Mouse (Mus musculus): ENCODE measurements around the gene Galnt13. TPM values are rescaled to one million over a fixed set of nuclear protein-coding genes. Genes with fewer than 3 reads are reported as not detected.

Gene Galnt13
- polyA plus RNA-seq (2015; fragmentation: Nextera tagmentation; extraction: Ambion mirVana), result 0.26 and 0.58 TPM in 2 replicates

DNA sequence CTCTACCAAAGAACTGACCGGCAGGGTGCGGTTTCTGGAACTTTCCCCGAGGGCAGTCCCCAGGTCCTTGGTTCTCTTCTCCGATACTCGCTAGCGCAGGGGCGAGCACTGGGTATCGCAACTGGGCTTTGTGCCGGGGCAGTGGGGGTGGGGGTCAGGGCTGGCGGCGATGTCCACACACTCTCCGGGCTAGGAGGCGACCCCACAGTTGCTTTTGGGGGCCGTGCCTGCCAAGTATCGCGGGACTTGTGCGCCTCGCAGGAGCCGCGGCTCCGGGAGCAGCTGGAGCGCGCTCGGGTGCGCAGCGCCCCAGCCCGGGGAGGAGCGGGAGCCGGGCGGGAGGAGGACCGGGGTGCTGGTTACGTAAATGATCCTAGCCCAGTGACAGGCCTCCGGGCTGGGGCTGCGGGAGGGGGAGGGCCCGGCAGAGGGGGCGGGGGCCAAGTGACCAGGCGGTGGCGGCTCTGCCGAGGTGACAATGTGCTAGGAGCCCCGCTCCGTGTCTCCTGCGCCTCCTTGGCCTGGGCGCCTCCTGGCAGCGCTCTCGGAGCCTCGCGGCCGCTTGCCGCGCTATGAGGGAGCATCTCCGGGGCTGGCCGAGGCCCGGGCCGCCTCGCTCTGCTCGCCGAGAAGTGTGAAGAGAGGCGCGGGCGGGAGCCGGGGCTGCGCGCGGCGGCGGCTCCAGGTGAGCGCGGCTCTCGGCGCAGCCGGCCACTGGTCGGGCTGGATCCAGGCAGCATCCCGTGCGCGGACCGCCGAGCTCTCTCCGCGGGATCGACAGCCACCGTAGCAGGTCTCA lies at the start of gene Galnt13:
Gene Galnt13 (plus strand): TSS at position 381 of the 799 bp plus-strand sequence.
- Histone ChIP-seq H3K27me3 (ENCODE audit: control insufficient read depth, insufficient read depth, low read length) (peaks cover 32% of the 10 kb centered on the region), H3K36me3 (ENCODE audit: control insufficient read depth, insufficient read depth, low read length) (no peaks in the 10 kb centered on the region), H3K4me3 (replicated peaks; ENCODE audit: low read length) (peak within 1 kb of the TSS; percentile 47), H3K27ac (ENCODE audit: low read length) (no peak within 1 kb of the TSS), H3K4me2 (ENCODE audit: low read depth, low read length) (peak within 1 kb of the TSS; percentile 75), H3K9ac (ENCODE audit: low read length) (peak within 1 kb of the TSS; percentile 31), H3K4me1 (ENCODE audit: control insufficient read depth, insufficient read depth, low read length) (no peaks in the 10 kb centered on the region), H3K9me3 (replicated peaks; ENCODE audit: control insufficient read depth, low read length) (no peaks in the 10 kb centered on the region)
- WGBS, result under 1% methylated on average over 77 of the region's 81 CpGs
- peak; percentile 84 for ATAC-seq (ENCODE audit: insufficient read depth, low FRiP score)

DNA sequence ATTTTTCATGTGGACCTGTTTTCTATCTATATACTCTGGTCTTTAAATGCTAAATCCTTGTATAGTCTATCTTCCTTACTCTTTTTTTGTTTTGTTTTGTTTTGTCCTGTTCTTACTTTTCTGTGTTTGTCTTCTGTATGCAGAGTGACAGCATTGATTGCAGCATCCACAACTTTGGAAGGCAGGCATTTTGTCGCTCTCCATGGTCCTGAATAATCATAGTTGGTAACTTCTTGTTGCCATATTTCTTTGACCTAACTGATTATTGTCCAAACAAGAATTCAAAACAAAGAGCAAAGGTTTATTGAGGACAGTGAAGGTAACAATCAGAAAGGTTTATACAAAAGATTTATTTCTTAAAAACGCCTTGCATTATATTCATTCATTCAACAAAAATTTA lies 5.1 kb upstream of the Galnt13 start:
- no peak overlapping the region for H3K4me2 ChIP-seq (ENCODE audit: low read depth, low read length)
- H3K9ac ChIP-seq (ENCODE audit: low read length), result no peak overlapping the region
- no peaks in the 10 kb centered on the region for H3K4me1 ChIP-seq (ENCODE audit: control insufficient read depth, insufficient read depth, low read length)
- no peaks in the 10 kb centered on the region for H3K9me3 ChIP-seq (replicated peaks; ENCODE audit: control insufficient read depth, low read length)
- 38% methylated on average over 2 of the region's 2 CpGs for WGBS
- H3K27ac ChIP-seq (ENCODE audit: low read length), result no peak overlapping the region
- peaks cover 8% of the 10 kb centered on the region for H3K27me3 ChIP-seq (ENCODE audit: control insufficient read depth, insufficient read depth, low read length)
- H3K36me3 ChIP-seq (ENCODE audit: control insufficient read depth, insufficient read depth, low read length), result no peaks in the 10 kb centered on the region
- no peak overlapping the region for H3K4me3 ChIP-seq (replicated peaks; ENCODE audit: low read length)
- no peak for ATAC-seq (ENCODE audit: insufficient read depth, low FRiP score)

DNA sequence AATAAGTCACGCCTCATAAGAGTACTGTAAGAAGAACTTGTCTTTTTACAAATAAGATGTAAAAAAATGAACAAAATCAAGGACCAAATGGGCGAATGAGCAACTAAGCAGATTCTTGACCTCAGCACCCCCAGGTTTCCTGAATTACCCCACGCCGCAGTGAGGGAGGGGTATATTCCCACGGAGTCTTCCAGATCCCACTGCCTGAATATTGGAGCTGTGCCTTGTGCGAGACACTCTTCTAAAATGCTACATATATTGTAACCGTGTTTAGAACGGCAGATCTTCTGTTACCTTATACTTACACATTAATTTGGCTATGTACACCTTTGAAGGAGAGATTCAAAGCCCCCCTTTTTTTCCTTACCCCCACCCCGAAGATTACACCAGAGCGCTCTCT lies 737 bp upstream of the Galnt13 start:
- WGBS, result 46% methylated on average over 10 of the region's 10 CpGs
- H3K9me3 ChIP-seq (replicated peaks; ENCODE audit: control insufficient read depth, low read length), result no peaks in the 10 kb centered on the region
- no peak overlapping the region for H3K27ac ChIP-seq (ENCODE audit: low read length)
- H3K9ac ChIP-seq (ENCODE audit: low read length), result no peak overlapping the region
- H3K4me3 ChIP-seq (replicated peaks; ENCODE audit: low read length), result no peak overlapping the region; the same call in 1 of the 2 replicates
- peaks cover 32% of the 10 kb centered on the region for H3K27me3 ChIP-seq (ENCODE audit: control insufficient read depth, insufficient read depth, low read length)
- peak overlapping the region; percentile 75 for H3K4me2 ChIP-seq (ENCODE audit: low read depth, low read length)
- ATAC-seq (ENCODE audit: insufficient read depth, low FRiP score), result no peak
- no peaks in the 10 kb centered on the region for H3K4me1 ChIP-seq (ENCODE audit: control insufficient read depth, insufficient read depth, low read length)
- no peaks in the 10 kb centered on the region for H3K36me3 ChIP-seq (ENCODE audit: control insufficient read depth, insufficient read depth, low read length)

DNA sequence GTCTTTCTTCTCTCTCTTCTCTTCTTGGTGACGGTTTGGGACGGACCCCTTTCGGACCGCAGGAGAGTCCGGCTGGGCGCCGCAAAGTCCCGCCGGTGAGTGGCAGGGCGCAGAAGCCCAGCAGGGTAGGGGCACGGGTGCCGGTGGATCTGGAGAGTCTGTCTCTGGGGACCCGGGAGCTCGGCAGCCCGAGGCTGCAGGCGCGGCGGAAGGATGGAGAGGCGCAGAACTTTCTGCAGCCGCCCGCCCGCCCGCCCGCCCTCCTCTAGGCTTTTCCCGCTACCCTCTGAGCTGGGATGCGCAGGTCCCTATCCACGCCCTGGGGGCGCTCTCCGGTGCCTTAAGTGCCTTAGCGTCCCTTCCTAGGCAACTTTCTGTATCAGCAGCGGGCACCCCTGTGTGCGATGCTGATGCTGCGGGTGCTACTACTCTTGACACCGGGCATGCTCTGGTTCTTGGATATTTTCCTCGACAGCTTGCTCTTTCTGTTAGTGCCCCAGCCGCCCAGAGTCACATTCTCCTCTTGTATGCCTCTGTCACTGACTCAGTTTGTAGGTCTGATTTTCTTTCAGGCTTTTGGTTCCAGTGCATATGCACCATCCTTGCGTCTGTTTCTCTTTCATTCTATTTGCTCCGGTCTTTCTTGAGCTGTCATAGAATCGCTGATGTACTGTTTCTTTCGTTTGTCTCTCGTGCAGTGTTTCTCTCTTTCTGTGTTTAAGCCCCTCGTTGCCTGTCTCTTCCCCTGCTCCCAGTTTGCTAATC lies 801 bp downstream of the Galnt13 start:
- 2% methylated on average over 41 of the region's 42 CpGs for WGBS

DNA sequence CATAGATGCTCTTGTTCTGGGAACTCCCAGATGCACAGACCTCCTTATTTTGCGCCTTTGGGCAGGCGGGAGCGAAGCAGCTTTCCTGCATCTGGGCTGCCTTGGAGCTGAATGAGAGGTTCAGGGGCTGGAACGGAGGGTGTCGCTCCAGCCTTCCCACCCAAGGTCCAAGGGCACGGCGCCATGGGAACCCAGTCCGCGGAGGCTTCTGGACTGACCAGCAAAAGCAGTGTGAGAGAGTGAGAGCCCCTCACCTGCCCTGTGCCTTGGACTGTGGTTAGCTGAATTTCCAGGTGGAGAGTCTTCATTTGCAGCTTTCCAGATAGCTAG lies 1.3 kb downstream of the Galnt13 start:
- H3K4me3 ChIP-seq (replicated peaks; ENCODE audit: low read length), result peak overlapping the region; percentile 47; the same call in 1 of the 2 replicates
- H3K27ac ChIP-seq (ENCODE audit: low read length), result no peak overlapping the region
- no peaks in the 10 kb centered on the region for H3K9me3 ChIP-seq (replicated peaks; ENCODE audit: control insufficient read depth, low read length)
- H3K4me1 ChIP-seq (ENCODE audit: control insufficient read depth, insufficient read depth, low read length), result no peaks in the 10 kb centered on the region
- no peak overlapping the region for H3K9ac ChIP-seq (ENCODE audit: low read length)
- ATAC-seq (ENCODE audit: insufficient read depth, low FRiP score), result no peak
- no peaks in the 10 kb centered on the region for H3K36me3 ChIP-seq (ENCODE audit: control insufficient read depth, insufficient read depth, low read length)
- peaks cover 32% of the 10 kb centered on the region for H3K27me3 ChIP-seq (ENCODE audit: control insufficient read depth, insufficient read depth, low read length)
- 6% methylated on average over 9 of the region's 9 CpGs for WGBS
- H3K4me2 ChIP-seq (ENCODE audit: low read depth, low read length), result peak overlapping the region; percentile 75

More for the DNA sequence above, 801 bp downstream of the Galnt13 start:
- H3K27me3 ChIP-seq (ENCODE audit: control insufficient read depth, insufficient read depth, low read length), result peaks cover 32% of the 10 kb centered on the region
- H3K9me3 ChIP-seq (replicated peaks; ENCODE audit: control insufficient read depth, low read length), result no peaks in the 10 kb centered on the region
- H3K27ac ChIP-seq (ENCODE audit: low read length), result no peak overlapping the region
- no peaks in the 10 kb centered on the region for H3K36me3 ChIP-seq (ENCODE audit: control insufficient read depth, insufficient read depth, low read length)
- H3K9ac ChIP-seq (ENCODE audit: low read length), result 0 out of 2 replicates have a peak overlapping the region, but pooled peaks have one; percentile 31
- ATAC-seq (ENCODE audit: insufficient read depth, low FRiP score), result 0 out of 2 replicates have a peak, but pooled peaks have one; percentile 17
- H3K4me3 ChIP-seq (replicated peaks; ENCODE audit: low read length), result peak overlapping the region; percentile 47
- peak overlapping the region; percentile 75 for H3K4me2 ChIP-seq (ENCODE audit: low read depth, low read length)
- H3K4me1 ChIP-seq (ENCODE audit: control insufficient read depth, insufficient read depth, low read length), result no peaks in the 10 kb centered on the region

DNA sequence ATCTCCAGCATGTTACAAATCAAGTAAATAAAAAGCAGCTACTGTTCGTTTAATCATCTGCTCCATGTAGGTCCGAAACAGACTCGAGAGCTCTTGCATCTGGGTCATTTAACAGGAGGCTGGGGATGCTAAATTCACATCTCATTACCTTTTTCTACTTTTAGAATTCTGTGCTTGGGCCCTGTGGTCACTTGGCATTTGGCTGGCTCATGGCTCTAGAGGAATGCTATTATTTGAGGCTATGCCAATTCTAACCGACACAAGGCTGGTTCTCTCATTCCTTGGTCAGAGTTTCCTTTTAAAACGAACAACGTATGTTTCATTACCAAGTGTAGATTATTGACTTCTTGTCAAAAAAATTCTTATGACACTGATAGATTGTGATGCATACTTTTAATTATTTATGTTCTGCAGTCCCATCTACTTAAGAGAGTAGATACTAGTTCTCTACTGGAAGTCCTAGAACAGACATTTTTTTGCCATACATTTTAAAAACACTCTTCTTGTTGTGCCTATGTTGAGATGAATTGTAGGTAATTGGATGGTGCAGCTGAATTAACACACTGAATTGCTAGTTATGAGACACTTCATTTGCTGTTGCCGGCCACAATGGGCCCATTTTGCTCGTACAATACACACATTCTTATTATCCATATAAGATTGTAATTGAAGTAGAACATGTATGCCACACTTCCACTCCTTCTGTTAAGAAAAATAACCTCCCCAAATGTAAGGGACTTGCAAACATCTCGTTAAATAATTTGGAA lies 6.8 kb downstream of the Galnt13 start:
- WGBS, result 75% methylated on average over 9 of the region's 9 CpGs
- ATAC-seq (ENCODE audit: insufficient read depth, low FRiP score), result no peak
- H3K4me2 ChIP-seq (ENCODE audit: low read depth, low read length), result no peak overlapping the region
- peaks cover 5% of the 10 kb centered on the region for H3K27me3 ChIP-seq (ENCODE audit: control insufficient read depth, insufficient read depth, low read length)
- H3K9me3 ChIP-seq (replicated peaks; ENCODE audit: control insufficient read depth, low read length), result no peaks in the 10 kb centered on the region
- no peak overlapping the region for H3K27ac ChIP-seq (ENCODE audit: low read length)
- H3K9ac ChIP-seq (ENCODE audit: low read length), result no peak overlapping the region
- H3K4me3 ChIP-seq (replicated peaks; ENCODE audit: low read length), result no peak overlapping the region
- H3K36me3 ChIP-seq (ENCODE audit: control insufficient read depth, insufficient read depth, low read length), result no peaks in the 10 kb centered on the region
- no peaks in the 10 kb centered on the region for H3K4me1 ChIP-seq (ENCODE audit: control insufficient read depth, insufficient read depth, low read length)

DNA sequence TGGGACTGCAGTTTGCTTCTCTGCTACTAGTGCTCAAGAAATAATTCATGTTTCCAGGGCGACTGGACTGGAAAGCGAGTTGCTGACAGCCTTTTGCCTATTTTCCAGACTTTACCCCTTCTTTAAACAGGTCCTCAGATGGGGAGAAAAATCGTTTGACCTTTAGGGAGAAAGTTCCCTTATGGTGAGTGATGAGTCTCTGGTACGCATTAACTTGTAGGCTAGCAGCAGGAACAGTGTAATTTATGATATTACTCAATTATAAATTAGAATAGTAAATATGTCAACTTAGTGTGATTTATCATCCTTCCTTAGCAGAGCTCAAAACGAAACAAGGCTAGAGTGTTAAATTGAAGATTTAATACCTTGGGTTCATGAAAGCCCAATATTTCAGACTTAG lies 47.3 kb downstream of the Galnt13 start:
- Histone ChIP-seq H3K4me2 (ENCODE audit: low read depth, low read length) (no peak overlapping the region), H3K4me3 (replicated peaks; ENCODE audit: low read length) (no peak overlapping the region), H3K36me3 (ENCODE audit: control insufficient read depth, insufficient read depth, low read length) (no peaks in the 10 kb centered on the region), H3K27me3 (ENCODE audit: control insufficient read depth, insufficient read depth, low read length) (no peaks in the 10 kb centered on the region), H3K27ac (ENCODE audit: low read length) (no peak overlapping the region), H3K9ac (ENCODE audit: low read length) (no peak overlapping the region), H3K9me3 (replicated peaks; ENCODE audit: control insufficient read depth, low read length) (no peaks in the 10 kb centered on the region), H3K4me1 (ENCODE audit: control insufficient read depth, insufficient read depth, low read length) (no peaks in the 10 kb centered on the region)
- no peak for ATAC-seq (ENCODE audit: insufficient read depth, low FRiP score)
- 29% methylated on average over 5 of the region's 5 CpGs for WGBS

DNA sequence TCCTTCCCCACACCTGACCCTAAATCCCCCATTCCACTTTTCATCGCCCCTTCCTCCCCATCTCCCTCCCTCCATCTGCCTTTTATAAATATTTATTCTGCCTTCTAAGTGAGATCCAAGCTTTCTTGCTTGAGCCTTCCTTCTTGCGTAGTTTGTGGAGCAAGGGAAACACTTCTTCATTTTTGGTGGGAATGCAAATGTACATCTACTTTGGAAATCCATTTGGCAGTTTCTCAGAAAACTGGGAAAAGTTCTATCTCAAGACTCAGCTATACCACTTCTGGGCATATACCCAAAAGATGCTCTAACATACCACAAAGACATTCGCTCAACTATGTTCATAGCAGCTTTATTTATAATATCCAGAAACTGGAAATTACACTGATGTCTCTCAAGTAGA lies 86.9 kb downstream of the Galnt13 start:
- H3K27me3 ChIP-seq (ENCODE audit: control insufficient read depth, insufficient read depth, low read length), result no peaks in the 10 kb centered on the region
- H3K9ac ChIP-seq (ENCODE audit: low read length), result no peak overlapping the region
- whole genome bisulfite sequencing, result 65% methylated on average over 3 of the region's 3 CpGs
- H3K4me2 ChIP-seq (ENCODE audit: low read depth, low read length), result no peak overlapping the region
- H3K36me3 ChIP-seq (ENCODE audit: control insufficient read depth, insufficient read depth, low read length), result no peaks in the 10 kb centered on the region
- no peaks in the 10 kb centered on the region for H3K4me1 ChIP-seq (ENCODE audit: control insufficient read depth, insufficient read depth, low read length)
- no peak for ATAC-seq (ENCODE audit: insufficient read depth, low FRiP score)
- no peak overlapping the region for H3K4me3 ChIP-seq (replicated peaks; ENCODE audit: low read length)
- H3K27ac ChIP-seq (ENCODE audit: low read length), result no peak overlapping the region
- no peaks in the 10 kb centered on the region for H3K9me3 ChIP-seq (replicated peaks; ENCODE audit: control insufficient read depth, low read length)
